Mouse (Mus musculus) sigmoid colon, adult 10 weeks (tissue): ENCODE results near the gene Gm21488. TPM values are rescaled to one million over a fixed set of nuclear protein-coding genes. Genes with fewer than 3 reads are reported as not detected.

ENCODE experiments used
- polyA plus RNA-seq: library from polyadenylated mRNA; stranded (reverse); fragments of 350-450 nt; fragmentation: Illumina TruSeq; extraction: RNeasy Lipid Tissue Mini Kit (QIAGEN cat#74804); gene quantifications from one replicate; pipeline ENCODE4 v1.2.3, GENCODE M21; 2014; ENCODE audit warnings: low read depth, low replicate concordance

The Gm21488 gene
- polyA plus RNA-seq = not detected

GRCm38 (mm10) chrY:27521820-27522219 is at the start of gene Gm21488:
Gm21488 (minus strand) TSS chrY:27521920.

